Mouse (Mus musculus): ENCODE measurements around the gene Cfap58. TPM values are rescaled to one million over a fixed set of nuclear protein-coding genes. Genes with fewer than 3 reads are reported as not detected.

Gene Cfap58
- polyA plus RNA-seq, 1 experiment from 2014 or later, result 0.09 TPM

GRCm38 (mm10) chr19:48047315-48047714 lies 109.8 kb downstream of the Cfap58 start:
- Histone ChIP-seq H3K4me2 (ENCODE audit: low read depth, low read length) (no peak overlapping the region), H3K9me3 (replicated peaks; ENCODE audit: control insufficient read depth, low read length) (no peaks in the 10 kb centered on the region), H3K4me1 (ENCODE audit: control insufficient read depth, insufficient read depth, low read length) (no peaks in the 10 kb centered on the region), H3K27me3 (ENCODE audit: control insufficient read depth, insufficient read depth, low read length) (no peaks in the 10 kb centered on the region), H3K4me3 (ENCODE audit: low read length) (no peak overlapping the region), H3K36me3 (ENCODE audit: control insufficient read depth, insufficient read depth) (no peaks in the 10 kb centered on the region), H3K27ac (ENCODE audit: low read length) (no peak overlapping the region), H3K9ac (ENCODE audit: low read length) (no peak overlapping the region)
- no peak for ATAC-seq (replicated peaks; ENCODE audit: extremely low read depth, insufficient read depth, low FRiP score)
- 77% methylated on average over 7 of the region's 7 CpGs for WGBS

- Histone ChIP-seq H3K4me3 (ENCODE audit: low read length) (no peak overlapping the region), H3K4me1 (ENCODE audit: control insufficient read depth, insufficient read depth, low read length) (no peaks in the 10 kb centered on the region)
- 72% methylated on average over 3 of the region's 3 CpGs for WGBS
These were observed 111.9 kb downstream of the Cfap58 start for GRCm38 (mm10) chr19:48049361-48049760.

GRCm38 (mm10) chr19:48063289-48063688 lies 125.8 kb downstream of the Cfap58 start:
- Histone ChIP-seq H3K9me3 (replicated peaks; ENCODE audit: control insufficient read depth, low read length) (no peaks in the 10 kb centered on the region), H3K36me3 (ENCODE audit: control insufficient read depth, insufficient read depth) (no peaks in the 10 kb centered on the region), H3K9ac (ENCODE audit: low read length) (no peak overlapping the region), H3K27me3 (ENCODE audit: control insufficient read depth, insufficient read depth, low read length) (peaks cover 4% of the 10 kb centered on the region; the same call in 1 of the 2 replicates), H3K4me2 (ENCODE audit: low read depth, low read length) (no peak overlapping the region), H3K4me1 (ENCODE audit: control insufficient read depth, insufficient read depth, low read length) (no peaks in the 10 kb centered on the region), H3K27ac (ENCODE audit: low read length) (no peak overlapping the region), H3K4me3 (ENCODE audit: low read length) (no peak overlapping the region)
- 9% methylated on average over 2 of the region's 2 CpGs for WGBS
- no peak for ATAC-seq (replicated peaks; ENCODE audit: extremely low read depth, insufficient read depth, low FRiP score)

More at GRCm38 (mm10) chr19:48049361-48049760, 111.9 kb downstream of the Cfap58 start:
- ATAC-seq (replicated peaks; ENCODE audit: extremely low read depth, insufficient read depth, low FRiP score), result no peak
- H3K27me3 ChIP-seq (ENCODE audit: control insufficient read depth, insufficient read depth, low read length), result no peaks in the 10 kb centered on the region
- no peak overlapping the region for H3K27ac ChIP-seq (ENCODE audit: low read length)
- H3K9ac ChIP-seq (ENCODE audit: low read length), result no peak overlapping the region
- no peaks in the 10 kb centered on the region for H3K9me3 ChIP-seq (replicated peaks; ENCODE audit: control insufficient read depth, low read length)
- no peak overlapping the region for H3K4me2 ChIP-seq (ENCODE audit: low read depth, low read length)
- H3K36me3 ChIP-seq (ENCODE audit: control insufficient read depth, insufficient read depth), result no peaks in the 10 kb centered on the region

- ATAC-seq (replicated peaks; ENCODE audit: extremely low read depth, insufficient read depth, low FRiP score), result no peak
These were observed 142.2 kb downstream of the Cfap58 start for GRCm38 (mm10) chr19:48079718-48080117.

GRCm38 (mm10) chr19:48081456-48081855 lies 144.0 kb downstream of the Cfap58 start:
- Histone ChIP-seq H3K4me2 (ENCODE audit: low read depth, low read length) (no peak overlapping the region), H3K4me1 (ENCODE audit: control insufficient read depth, insufficient read depth, low read length) (no peaks in the 10 kb centered on the region), H3K9ac (ENCODE audit: low read length) (no peak overlapping the region), H3K27me3 (ENCODE audit: control insufficient read depth, insufficient read depth, low read length) (no peaks in the 10 kb centered on the region), H3K4me3 (ENCODE audit: low read length) (no peak overlapping the region), H3K27ac (ENCODE audit: low read length) (no peak overlapping the region), H3K36me3 (ENCODE audit: control insufficient read depth, insufficient read depth) (no peaks in the 10 kb centered on the region), H3K9me3 (replicated peaks; ENCODE audit: control insufficient read depth, low read length) (no peaks in the 10 kb centered on the region)
- no peak for ATAC-seq (replicated peaks; ENCODE audit: extremely low read depth, insufficient read depth, low FRiP score)
- WGBS, result 88% methylated on average over 4 of the region's 4 CpGs

More at GRCm38 (mm10) chr19:48079718-48080117, 142.2 kb downstream of the Cfap58 start:
- no peaks in the 10 kb centered on the region for H3K36me3 ChIP-seq (ENCODE audit: control insufficient read depth, insufficient read depth)
- H3K9me3 ChIP-seq (replicated peaks; ENCODE audit: control insufficient read depth, low read length), result no peaks in the 10 kb centered on the region
- no peak overlapping the region for H3K4me3 ChIP-seq (ENCODE audit: low read length)
- no peak overlapping the region for H3K4me2 ChIP-seq (ENCODE audit: low read depth, low read length)
- WGBS, result 68% methylated on average over 3 of the region's 3 CpGs
- no peak overlapping the region for H3K27ac ChIP-seq (ENCODE audit: low read length)
- H3K9ac ChIP-seq (ENCODE audit: low read length), result no peak overlapping the region
- no peaks in the 10 kb centered on the region for H3K4me1 ChIP-seq (ENCODE audit: control insufficient read depth, insufficient read depth, low read length)
- H3K27me3 ChIP-seq (ENCODE audit: control insufficient read depth, insufficient read depth, low read length), result no peaks in the 10 kb centered on the region; the same call in 1 of the 2 replicates

Small RNAs within 50 kb of the gene (microRNA-seq; reads per million reads assigned to microRNA genes)
- gene Gm22240, result not detected

Other genes starting within 250 kb of the Cfap58 start
- gene Col17a1, start 245.6 kb upstream of the Cfap58 start, polyA plus RNA-seq (2015; fragmentation: Nextera tagmentation; extraction: Ambion mirVana), result 0.76 and 0.93 TPM in 2 replicates
- 153 and 227 TPM in 2 replicates for gene Sfr1, start 206.0 kb upstream of the Cfap58 start, polyA plus RNA-seq (2015; fragmentation: Nextera tagmentation; extraction: Ambion mirVana)
- gene Gsto1, start 82.7 kb upstream of the Cfap58 start, polyA plus RNA-seq (2015; fragmentation: Nextera tagmentation; extraction: Ambion mirVana), result 115 and 121 TPM in 2 replicates
- gene Gsto2, start 72.1 kb upstream of the Cfap58 start, polyA plus RNA-seq (2015; fragmentation: Nextera tagmentation; extraction: Ambion mirVana), result 0.77 and 1.1 TPM in 2 replicates
- 0.38 and 0.42 TPM in 2 replicates for gene Cfap43, start 18.4 kb upstream of the Cfap58 start, polyA plus RNA-seq (2015; fragmentation: Nextera tagmentation; extraction: Ambion mirVana)
- gene Itprip, start 18.4 kb upstream of the Cfap58 start, polyA plus RNA-seq (2015; fragmentation: Nextera tagmentation; extraction: Ambion mirVana), result 18.4 and 23.3 TPM in 2 replicates